Mouse (Mus musculus) heart, postnatal 4 days (tissue): ENCODE measurements around the gene Iscu. TPM values are rescaled to one million over a fixed set of nuclear protein-coding genes. Genes with fewer than 3 reads are reported as not detected.

Experiments
- DNase-seq: peaks from one replicate; pipeline ENCODE4 v3.0.0; 2021
- total RNA-seq, 2 experiments: library from RNA; stranded (reverse); gene quantifications; 2 replicates each; pipeline ENCODE4 v1.2.3; 2021

Gene Iscu
- total RNA-seq, result 100 to 1,000 TPM; 102 to 104 TPM

DNA sequence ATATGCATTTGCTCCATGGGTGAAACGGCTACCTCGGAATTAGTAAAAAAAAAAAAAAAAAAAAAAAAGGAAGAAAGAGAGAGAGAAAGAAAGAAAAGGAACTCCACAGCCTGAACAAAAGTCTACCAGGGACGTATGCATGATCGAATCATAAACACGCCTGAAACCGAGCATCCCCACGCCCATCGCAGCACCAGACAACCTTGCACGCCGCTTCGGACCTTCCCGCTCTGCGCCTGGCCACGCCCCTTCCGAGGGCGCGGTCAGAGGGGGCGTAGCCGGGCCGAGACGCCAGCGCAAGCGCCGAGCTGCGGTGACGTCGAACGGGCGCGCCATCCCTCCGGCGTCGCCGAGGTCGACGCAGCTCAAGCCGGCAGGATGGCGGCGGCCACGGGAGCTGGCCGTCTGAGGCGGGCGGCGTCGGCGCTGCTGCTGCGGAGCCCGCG is at the start of gene Iscu, which contains the start of gene Sart3:
Gene Iscu, plus strand, starts transcription at position 299 of the 446 bp plus-strand sequence.
Gene Sart3, minus strand, starts transcription at position 61 of the 446 bp plus-strand sequence.
- DNase-seq, result peak; percentile 96

DNA sequence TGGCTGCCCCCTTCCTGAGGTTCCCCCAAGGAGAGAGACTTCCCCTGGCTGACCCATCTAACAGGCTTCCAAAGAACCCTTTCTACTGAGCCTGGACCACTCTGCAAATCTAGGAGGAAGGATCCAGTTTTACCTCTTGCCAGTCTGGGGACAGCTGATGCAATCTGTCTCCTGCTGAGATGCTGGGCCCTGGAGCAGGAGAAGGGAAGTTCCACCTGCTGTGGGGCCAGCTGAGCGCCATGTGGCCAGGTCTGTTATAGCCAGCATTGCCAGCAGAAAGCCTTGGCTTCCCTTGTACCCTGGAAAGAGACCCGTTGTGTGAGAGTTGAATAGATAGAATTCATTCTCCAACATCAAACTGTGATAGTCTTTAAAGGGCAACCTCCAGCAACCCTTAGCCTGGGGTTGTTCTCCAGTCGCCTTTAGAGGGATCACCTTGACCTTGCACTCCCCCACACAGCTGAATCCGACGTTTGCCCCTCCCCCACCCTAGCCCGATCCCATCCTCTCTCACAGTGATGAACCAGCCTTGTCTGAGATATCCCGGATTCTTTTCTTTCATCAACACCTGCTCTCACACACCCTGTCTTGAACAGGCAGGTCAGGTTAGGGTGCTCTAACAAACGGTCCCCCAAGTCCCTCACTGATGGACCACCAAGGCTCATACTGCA is 48.8 kb upstream of the Iscu start:
- DNase-seq, result no peak

DNA sequence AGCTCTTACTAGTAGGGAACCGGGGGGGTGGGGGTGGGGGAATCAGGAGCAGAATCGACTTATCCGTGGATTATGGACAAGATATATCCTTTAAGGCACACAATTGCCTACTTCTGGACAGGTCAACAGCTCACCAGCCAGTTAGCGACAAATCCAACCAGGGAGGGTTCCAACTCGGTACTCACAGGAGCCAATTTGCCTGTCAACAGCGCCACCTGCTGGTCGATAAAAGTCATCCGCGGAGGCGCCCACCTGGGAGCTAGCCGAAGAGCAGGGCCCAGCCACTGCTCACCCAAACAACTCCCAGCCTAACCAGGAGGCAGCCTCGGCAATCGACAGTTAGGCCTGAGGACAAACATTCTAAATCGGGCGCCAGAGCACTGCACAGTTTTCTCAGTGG is 48.1 kb upstream of the Iscu start, which contains the start of gene 1700069L16Rik:
Gene 1700069L16Rik, minus strand, starts transcription at position 327 of the 400 bp plus-strand sequence.
- peak; percentile 89 for DNase-seq

GRCm38 (mm10) chr5:113725417-113725816 is 47.1 kb upstream of the Iscu start:
- DNase-seq, result no peak

DNA sequence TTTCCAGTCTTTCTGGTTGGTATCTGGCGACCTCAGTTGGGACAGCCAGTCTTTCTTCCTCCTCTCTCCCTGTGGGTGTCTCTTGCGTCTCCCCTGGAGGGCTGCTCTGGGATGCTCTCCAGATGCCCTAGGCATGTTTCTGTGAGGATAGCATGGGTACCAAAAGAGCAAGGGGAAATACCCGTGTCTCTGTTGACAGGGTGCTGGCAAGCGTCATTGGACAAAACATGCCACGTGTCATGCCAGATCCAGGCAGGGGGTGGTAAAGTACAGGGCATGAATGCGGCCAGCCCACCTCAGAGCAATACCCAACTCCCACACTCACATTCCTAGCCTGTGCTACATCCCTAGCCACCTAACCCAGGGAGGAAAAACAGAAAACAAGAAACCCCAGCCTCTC is 45.9 kb upstream of the Iscu start:
- no peak for DNase-seq

DNA sequence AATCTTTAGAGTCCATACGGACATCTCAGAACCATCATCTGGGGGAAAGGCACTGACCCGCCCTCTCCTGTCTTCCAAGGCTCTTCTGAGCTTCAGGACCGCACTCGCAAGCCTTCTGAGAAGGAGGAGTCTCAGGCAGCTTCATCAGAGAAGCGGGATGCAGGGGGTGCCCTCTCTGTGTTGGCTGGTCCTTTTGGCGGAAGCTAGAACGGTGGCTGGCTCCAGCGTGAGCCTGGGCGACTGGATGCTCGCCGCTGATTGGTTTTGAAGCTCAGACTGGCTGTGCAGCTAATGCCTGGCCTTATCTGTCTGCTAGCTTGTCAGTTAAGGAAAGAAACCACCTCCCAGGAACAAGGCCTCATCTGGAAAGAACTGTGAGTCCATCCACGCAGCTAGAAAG is 45.3 kb upstream of the Iscu start:
- DNase-seq, result no peak

- no peak for DNase-seq
These were observed 44.5 kb upstream of the Iscu start for GRCm38 (mm10) chr5:113728011-113728410.

DNA sequence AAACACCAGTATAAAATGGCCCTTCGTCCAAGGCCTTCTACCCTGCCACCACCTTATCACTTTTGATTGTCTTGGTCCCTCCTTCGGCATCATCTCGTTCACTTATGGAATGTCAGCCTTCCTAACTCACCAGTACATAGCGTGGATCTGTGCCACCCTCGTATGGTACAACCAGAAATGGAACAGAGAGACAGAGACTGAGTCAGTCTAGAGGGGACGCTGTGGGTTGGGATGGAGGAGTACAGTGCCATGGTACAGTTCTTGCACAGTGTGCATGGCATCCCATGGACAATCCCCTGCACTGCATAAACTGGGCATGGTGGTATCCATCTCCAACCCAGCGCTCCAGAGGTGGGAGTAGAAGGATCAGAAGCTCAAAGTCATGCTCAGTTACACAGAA is 43.9 kb upstream of the Iscu start:
- DNase-seq, result no peak

- no peak for DNase-seq
These were observed 41.9 kb upstream of the Iscu start for GRCm38 (mm10) chr5:113730641-113731121.

GRCm38 (mm10) chr5:113731174-113731573 is 41.4 kb upstream of the Iscu start:
- no peak for DNase-seq

DNA sequence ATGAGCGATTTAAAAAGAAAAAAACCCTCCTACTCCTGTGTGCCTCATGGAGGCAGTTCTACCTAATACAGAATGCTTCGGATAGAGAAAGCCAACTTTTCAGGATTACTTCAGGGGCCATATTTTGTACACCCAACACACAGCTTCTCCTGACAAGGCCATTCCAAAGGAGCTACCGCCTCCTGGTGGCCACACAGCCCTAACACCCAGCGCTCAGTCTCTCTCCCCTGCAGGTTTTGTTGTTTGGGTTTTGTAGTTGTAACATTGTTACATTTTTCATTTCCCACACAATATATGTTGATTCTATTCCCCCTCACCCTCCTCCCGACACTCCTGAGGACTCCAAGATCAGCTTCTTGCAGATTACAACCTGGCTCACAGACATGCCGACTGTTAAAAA is 40.4 kb upstream of the Iscu start:
- DNase-seq, result peak; percentile 63

DNA sequence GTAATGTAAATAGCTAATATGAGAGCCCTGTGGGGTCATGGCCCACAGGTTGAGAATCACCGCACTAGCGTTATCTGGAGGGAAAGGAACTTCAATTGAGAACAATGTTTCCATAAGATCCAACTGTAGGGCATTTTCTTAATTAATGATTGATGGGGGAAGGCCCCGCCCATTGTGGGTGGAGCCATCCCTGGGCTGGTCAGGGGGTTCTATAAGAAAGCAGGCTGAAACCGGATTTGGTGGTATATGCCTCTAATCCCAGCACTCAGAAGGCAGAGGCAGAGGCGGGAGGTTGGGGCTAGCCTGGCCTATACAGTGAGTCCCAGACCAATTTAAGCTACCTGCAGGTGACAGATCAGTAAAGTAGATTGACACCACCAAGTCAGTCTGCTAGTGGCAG is 38.2 kb upstream of the Iscu start:
- no peak for DNase-seq

- no peak for DNase-seq
These were observed 37.6 kb upstream of the Iscu start for GRCm38 (mm10) chr5:113735023-113735344.

- peak; percentile 95 for DNase-seq
These were observed 37.0 kb upstream of the Iscu start, which contains the start of gene Ficd for GRCm38 (mm10) chr5:113735345-113736112. Gene Ficd, plus strand, starts transcription at chr5:113735803.

DNA sequence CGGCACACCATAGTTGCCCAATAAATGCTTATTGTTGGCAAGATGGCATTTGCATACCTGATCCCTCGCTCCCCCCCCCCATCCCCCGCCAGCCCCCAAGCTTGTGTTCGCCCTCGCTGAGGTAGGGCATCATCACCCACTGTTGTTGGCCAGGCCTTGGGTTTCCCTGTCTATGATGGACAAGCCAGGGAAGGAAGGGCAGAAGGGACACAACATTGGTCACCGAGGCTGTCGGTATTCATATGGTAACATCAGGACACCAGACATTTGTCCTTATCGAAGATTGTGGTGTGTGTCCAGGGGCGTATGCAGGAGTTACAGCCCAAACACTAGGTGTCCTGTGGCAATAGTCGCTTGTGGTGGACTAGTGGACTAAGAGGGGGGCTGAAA is 36.4 kb upstream of the Iscu start:
- no peak for DNase-seq

DNA sequence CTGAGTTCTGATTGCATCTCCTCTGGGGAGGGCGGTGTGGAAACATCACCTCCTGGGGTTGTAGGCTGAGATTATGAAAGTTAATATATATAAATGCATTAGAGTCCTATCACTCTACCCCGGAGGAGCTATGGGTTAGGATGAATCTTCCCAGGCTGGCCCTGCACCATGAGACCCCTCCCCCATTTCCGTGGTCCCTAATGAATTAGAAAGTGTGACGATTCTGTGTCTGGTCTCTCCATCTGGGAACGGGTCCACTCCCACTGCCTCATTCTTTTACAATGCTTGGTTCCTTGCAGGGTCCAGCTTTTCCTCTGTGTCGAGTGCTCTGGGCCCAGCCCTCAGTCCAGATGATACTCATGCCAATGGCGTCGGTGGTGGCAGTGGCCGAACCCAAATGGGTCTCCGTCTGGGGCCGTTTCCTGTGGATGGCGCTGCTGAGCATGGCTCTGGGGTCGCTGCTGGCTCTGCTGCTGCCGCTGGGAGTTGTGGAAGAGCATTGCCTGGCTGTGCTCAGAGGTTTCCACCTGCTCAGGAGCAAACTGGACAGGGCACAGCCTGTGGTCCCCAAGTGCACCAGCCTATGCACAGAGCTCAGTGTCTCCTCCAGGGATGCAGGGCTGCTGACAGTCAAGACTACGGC is 35.9 kb upstream of the Iscu start:
- DNase-seq, result no peak

DNA sequence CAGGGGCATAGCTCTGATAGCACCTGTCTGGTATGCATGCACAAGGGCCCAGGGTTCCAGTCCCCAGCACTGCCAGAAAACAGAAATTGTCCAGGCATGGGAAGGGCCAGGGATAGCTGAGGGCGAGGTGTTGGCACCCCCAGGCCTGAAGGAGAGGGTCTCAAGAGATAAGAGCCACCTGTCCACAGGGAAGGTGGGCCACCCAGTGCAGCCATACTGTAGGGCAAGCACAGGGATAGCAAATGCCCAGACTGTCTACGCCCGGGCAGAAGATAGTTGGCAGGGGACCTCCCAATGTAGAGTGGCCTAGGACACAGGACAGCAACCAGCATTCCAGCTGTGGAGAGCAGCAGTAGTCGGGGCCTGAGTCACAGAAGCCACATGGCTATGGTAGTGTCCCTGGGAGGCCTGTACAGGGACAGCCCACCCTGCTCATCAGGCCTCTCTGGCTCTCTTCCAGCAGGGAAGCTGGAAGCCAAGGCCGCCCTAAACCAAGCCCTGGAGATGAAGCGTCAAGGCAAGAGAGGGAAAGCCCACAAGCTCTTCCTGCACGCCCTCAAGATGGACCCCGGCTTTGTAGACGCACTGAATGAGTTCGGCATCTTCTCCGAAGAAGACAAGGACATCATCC is 34.8 kb upstream of the Iscu start:
- DNase-seq, result no peak

- DNase-seq, result no peak
These were observed 24.9 kb upstream of the Iscu start for GRCm38 (mm10) chr5:113747629-113748028.

DNA sequence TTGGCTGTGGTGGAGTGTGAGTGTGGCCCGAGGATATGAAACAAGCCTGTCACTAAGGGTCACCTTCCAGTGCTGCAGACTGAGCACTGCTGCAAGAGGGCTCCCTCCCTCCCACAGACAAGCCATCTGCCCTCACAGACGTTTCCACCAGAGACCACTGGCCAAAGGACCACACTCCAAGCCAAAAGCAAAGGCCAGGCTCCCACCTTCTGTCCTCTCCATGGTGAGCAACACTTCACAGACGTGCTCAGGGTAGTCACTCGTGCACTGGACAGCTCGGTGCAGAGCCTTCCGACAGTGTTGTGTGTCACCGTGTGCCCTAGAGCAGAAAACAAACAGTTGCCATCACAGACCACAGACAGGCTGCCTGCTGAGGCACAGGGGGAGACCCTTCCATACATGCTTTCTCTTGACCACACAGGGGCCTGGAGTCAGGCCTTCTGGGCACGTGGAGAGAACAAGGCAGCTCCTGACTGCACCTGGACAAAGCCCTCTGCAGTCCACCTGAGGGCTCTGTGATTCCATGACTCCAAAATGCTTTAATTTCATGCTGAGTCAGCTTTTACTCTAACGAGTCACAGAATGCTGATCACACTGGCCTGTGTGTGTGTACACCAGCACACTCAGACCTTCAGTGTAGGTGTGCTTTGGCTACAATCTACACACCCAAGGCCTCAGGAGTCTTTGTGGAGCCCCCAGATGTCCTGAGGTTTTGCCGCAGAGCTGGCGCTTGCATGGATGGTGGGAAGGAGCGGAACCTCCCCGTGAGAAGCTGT is 23.8 kb upstream of the Iscu start:
- no peak for DNase-seq

DNA sequence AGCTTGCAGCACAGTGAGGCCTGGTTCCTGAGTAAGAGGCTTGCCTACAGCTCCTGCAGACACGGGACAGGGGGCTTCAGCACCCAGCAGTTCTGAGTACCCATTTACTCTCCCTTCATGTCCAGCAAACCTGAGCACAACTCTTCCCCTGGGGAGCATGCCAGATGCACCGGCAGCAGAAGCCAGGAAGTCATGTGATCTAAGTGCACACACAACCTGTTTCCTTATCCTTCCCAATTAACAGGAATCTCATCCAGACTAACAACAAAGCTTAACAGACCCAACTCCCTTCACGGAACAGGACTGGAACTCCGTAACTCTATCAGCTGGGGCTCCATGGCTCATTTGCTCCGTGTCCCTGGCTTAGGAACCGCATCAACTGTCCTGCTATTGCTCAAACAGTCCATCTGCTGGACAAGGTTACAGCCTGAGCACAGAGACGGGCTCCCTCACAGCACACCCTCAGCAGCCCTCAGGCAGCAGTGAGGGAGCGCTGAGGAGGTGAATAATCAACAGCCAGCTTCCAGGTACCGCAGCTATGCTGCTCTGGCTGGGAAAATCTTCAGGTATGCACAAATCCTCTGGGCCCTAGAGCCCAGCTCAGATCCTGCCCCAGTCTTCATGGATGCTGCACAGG is 20.9 kb upstream of the Iscu start:
- no peak for DNase-seq

GRCm38 (mm10) chr5:113755347-113756030 is 17.1 kb upstream of the Iscu start:
- no peak for DNase-seq
